Mouse (Mus musculus) kidney, adult 2 months (tissue): ENCODE measurements around the gene Lamc1. TPM values are rescaled to one million over a fixed set of nuclear protein-coding genes. Genes with fewer than 3 reads are reported as not detected.

ENCODE experiments used
- DNase-seq: peaks from one replicate; pipeline ENCODE4 v3.0.0; 2021
- H3K27ac ChIP-seq: fragments of 200-500 bp; 2 replicates; pipeline ENCODE4 v1.5.1; 2012; ENCODE audit warnings: low read depth, low read length, control low read depth, inconsistent platforms; ENCODE audit not compliant: insufficient read depth
- H3K27me3 ChIP-seq: fragments of 200-500 bp; replicated peaks from 2 replicates; pipeline ENCODE4 v1.6.1; 2012; ENCODE audit warnings: mild to moderate bottlenecking, moderate library complexity, low read length, inconsistent platforms; ENCODE audit not compliant: control insufficient read depth, insufficient read depth
- H3K36me3 ChIP-seq: fragments of 200-500 bp; 2 replicates; pipeline ENCODE4 v1.6.1; 2012; ENCODE audit warnings: mild to moderate bottlenecking, moderate library complexity, low read length, inconsistent platforms; ENCODE audit not compliant: control insufficient read depth, insufficient read depth
- H3K4me1 ChIP-seq: fragments of 200-500 bp; 2 replicates; pipeline ENCODE4 v1.6.1; 2011; ENCODE audit warnings: low read length; ENCODE audit not compliant: control insufficient read depth, insufficient read depth
- H3K4me3 ChIP-seq: fragments of 200-500 bp; 2 replicates; pipeline ENCODE4 v1.5.1; 2011; ENCODE audit warnings: mild to moderate bottlenecking, low read depth, low read length, control low read depth; ENCODE audit not compliant: insufficient read depth
- CTCF ChIP-seq: fragments of 200-500 bp; conservative IDR thresholded peaks from 2 replicates; pipeline ENCODE4 v1.5.1; 2011; ENCODE audit warnings: low read depth, mild to moderate bottlenecking, control low read depth, low read length, moderate library complexity, mixed read lengths; ENCODE audit not compliant: insufficient read depth, insufficient read length
- POLR2A ChIP-seq: fragments of 200-500 bp; IDR thresholded peaks from one replicate; pipeline ENCODE4 v1.6.1; 2011; ENCODE audit warnings: low read depth, low read length, control low read depth
- WGBS: fragments of 180-500 bp; shearing (Covaris S2); methylation state at CpG from one replicate; pipeline ENCODE4 v1.1.7; 2018; 5-methylcytosine and 5-hydroxymethylcytosine counted together
- polyA plus RNA-seq: library from polyadenylated mRNA; depleted of rRNA; stranded (reverse); fragments of >200 nt; gene quantifications from 2 replicates; pipeline ENCODE4 v1.2.3, GENCODE M21; 2012; rRNA removed

Lamc1 gene
- polyA plus RNA-seq, 1 experiment, result 44.6 TPM

DNA sequence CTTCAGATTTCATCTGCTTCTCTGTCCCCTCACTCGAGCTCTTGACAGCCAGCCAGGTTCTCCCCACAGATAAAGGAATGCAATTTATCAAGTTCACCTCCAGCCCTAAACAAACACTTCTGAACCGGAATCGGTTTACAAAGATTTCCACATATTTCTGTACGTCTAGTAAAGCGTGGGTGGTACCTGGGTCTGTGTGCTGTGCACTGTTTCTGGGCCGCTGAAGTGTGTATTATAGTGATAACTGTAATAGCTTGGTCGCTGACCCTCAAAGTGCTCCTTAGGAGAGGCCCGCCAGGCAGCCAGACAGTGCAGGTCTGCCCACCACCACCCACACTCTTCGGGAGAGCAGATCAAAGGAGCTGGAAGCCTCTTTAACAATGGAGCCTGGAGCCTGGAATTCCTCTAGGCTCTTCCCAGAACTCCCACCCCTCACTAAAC is 160.3 kb downstream of the Lamc1 start:
- peaks cover 10% of the 10 kb centered on the region; the same call in 1 of the 2 replicates for H3K4me1 ChIP-seq
- H3K4me3 ChIP-seq, result no peak overlapping the region
- TF ChIP-seq POLR2A, result no peak
- TF ChIP-seq CTCF, result no peak
- no peaks in the 10 kb centered on the region for H3K27me3 ChIP-seq
- H3K36me3 ChIP-seq, result no peaks in the 10 kb centered on the region
- H3K27ac ChIP-seq, result no peak overlapping the region
- WGBS, result 44% methylated on average over 9 of the region's 9 CpGs
- peak; percentile 18 for DNase-seq

DNA sequence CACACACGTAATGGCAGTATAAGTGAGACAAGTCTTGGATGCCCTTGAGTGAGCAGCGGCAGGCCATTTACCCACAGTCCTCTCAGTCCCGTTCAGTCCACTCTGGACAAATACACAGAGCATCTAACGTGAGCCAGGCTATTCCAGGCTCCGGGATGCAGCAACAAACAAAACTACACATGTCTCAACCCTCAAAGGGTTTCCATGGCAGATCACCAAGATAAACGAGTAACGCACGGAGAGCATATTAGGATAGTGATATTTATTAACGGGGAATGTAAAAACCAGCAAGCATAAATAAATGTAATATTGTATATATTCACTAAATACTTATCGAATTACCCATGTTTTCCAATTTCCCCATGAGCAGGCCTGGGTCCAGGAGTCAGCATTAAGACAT is 161.6 kb downstream of the Lamc1 start:
- Histone ChIP-seq H3K4me3 (no peak overlapping the region), H3K27ac (no peak overlapping the region), H3K4me1 (peaks cover 10% of the 10 kb centered on the region; the same call in 1 of the 2 replicates), H3K27me3 (no peaks in the 10 kb centered on the region), H3K36me3 (no peaks in the 10 kb centered on the region)
- WGBS, result 61% methylated on average over 10 of the region's 10 CpGs
- DNase-seq, result no peak
- no peak for TF ChIP-seq CTCF
- TF ChIP-seq POLR2A, result no peak

Other genes with a start within 250 kb of the Lamc1 start
- gene Lamc2, start 146.3 kb downstream of the Lamc1 start, polyA plus RNA-seq, result 7.0 TPM in 2 replicates
- 0.04 and 0.06 TPM in 2 replicates for gene Shcbp1l, start 92.4 kb upstream of the Lamc1 start, polyA plus RNA-seq
- 14.4 and 20.9 TPM in 2 replicates for gene Dhx9, start 154.9 kb upstream of the Lamc1 start, polyA plus RNA-seq
- gene Npl, start 217.3 kb upstream of the Lamc1 start, polyA plus RNA-seq, result 33.7 and 41.2 TPM in 2 replicates